Mouse (Mus musculus) left cerebral cortex, adult 2 months (tissue): Measurements from ENCODE around the gene Spg7. TPM values are rescaled to one million over a fixed set of nuclear protein-coding genes. Genes with fewer than 3 reads are reported as not detected.

Source experiments
- DNase-seq, 2 experiments: peaks; one replicate each; pipeline ENCODE4 v3.0.0; 2021 to 2022; ENCODE audit warnings: low spot score in 2 of 2, mixed read lengths in 1 of 2; ENCODE audit errors: extremely low spot score in 1 of 2
- H3K27ac ChIP-seq: fragments of 200-600 bp; 2 replicates; pipeline ENCODE4 v1.8.1; 2022
- H3K4me3 ChIP-seq: fragments of 200-600 bp; 2 replicates; pipeline ENCODE4 v1.8.1; 2022
- CTCF ChIP-seq: fragments of 200-600 bp; IDR thresholded peaks from 2 replicates; pipeline ENCODE4 v1.8.1; 2022; ENCODE audit warnings: antibody characterized with exemption, mild to moderate bottlenecking, moderate library complexity
- intact Hi-C: fragments of 180-260 bp; cut with DNase I; formaldehyde crosslinking; loops from one replicate; pipeline ENCODE4 v1.15.1; 2025
- microRNA-seq, 2 experiments: library from miRNA; unstranded; fragments of <30 nt; microRNA quantifications; one replicate each; pipeline ENCODE4 v1.2.0; 2021
- total RNA-seq, 2 experiments: library from RNA; stranded (reverse); gene quantifications; 2 replicates each; pipeline ENCODE4 v1.2.3; 2021

The Spg7 gene
- total RNA-seq, 2 experiments from 2014 or later, result 66.2 to 68.8 TPM

DNA sequence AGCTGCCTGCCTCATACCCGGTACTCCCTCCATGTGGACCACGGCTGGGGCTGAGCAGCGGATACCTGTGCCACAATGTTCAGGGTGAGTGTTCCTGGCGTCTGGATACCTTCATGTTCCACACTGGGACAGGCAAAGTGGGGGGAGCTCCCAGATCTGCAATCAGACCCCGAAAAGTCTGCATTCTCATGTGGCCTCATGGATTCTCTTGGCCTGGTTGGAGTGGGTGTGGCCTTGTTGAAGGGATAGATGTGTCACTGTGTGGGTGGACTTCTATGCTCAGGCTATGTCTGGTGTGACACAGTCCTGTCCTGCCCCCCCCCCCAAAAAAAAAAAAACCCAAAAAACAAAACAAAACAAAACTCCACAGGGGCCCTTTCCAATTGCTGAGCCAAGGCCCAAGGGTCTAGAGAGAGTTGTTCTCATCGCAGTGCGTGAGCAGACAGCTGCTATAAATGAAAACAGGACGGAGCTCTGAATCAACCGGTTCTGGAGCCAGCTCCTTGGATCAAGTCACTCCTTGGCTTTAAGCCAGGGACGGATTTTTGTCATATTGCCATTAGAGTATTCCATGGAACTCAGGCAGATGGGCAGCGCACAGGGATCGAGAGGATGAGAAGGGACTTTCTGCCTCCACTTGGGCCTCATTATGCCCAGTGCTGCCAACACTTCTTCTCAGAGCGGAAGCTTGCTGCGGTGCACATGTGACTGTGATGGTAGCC lies 79.2 kb downstream of the Spg7 start:
- intact Hi-C loops, result no loop called here
- H3K4me3 ChIP-seq, result no peak overlapping the region
- peak; percentile 55 to 69 for DNase-seq
- no peak overlapping the region for H3K27ac ChIP-seq
- no peak for TF ChIP-seq CTCF

DNA sequence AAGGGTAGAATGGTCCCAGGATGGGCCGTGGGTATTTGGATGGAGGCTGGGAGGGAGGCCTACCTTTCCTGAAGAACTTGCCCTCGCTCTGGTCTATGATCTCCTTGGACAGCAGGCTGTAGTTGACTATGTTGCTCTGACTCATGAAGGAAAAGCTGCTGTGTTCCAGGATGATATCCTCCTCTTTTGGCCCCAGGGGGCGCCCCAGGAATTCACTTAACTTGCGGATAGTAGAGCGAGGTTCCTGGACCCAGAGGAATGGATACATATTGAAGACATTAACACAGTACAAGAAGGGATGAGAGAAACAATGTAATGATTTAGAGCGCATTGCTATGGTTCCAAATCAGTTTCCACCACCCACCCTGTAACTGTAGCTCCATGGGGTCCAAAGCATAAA lies 82.5 kb downstream of the Spg7 start:
- no peak overlapping the region for H3K4me3 ChIP-seq
- intact Hi-C loops, result loop anchor here (5.0 kb wide), 1 partner anchor 42 kb away; the partner anchor contains the start of gene Dpep1
- peak; percentile 35 for TF ChIP-seq CTCF
- DNase-seq, result no peak
- no peak overlapping the region for H3K27ac ChIP-seq

GRCm38 (mm10) chr8:123146390-123146789 lies 83.6 kb downstream of the Spg7 start:
- no peak for DNase-seq
- Histone ChIP-seq H3K4me3 (no peak overlapping the region), H3K27ac (peak overlapping the region; percentile 5; the same call in 1 of the 2 replicates)
- intact Hi-C loops, result loop anchor here (5.0 kb wide), 1 partner anchor 41 kb away; the partner anchor contains the start of gene Dpep1
- TF ChIP-seq CTCF, result no peak

Small RNA genes lying within 50 kb of the gene (microRNA-seq; reads per million reads assigned to microRNA genes)
- gene Mir7079, result 0 to 0.49 reads per million in 2 experiments
- gene Mir7080, result 149 to 197 reads per million in 2 experiments

Other genes with a start within 250 kb of the Spg7 start
- gene Cdh15, start 215.0 kb upstream of the Spg7 start, total RNA-seq, result 1 to 10 TPM in 1 of 2 experiments, under 1 TPM in 1; 0.97 to 1.1 TPM
- gene Ankrd11, start 20.7 kb upstream of the Spg7 start, total RNA-seq, result 100 to 1,000 TPM; 161 to 175 TPM
- gene Rpl13, start 39.4 kb downstream of the Spg7 start, total RNA-seq, result 100 to 1,000 TPM; 369 to 415 TPM
- 10 to 100 TPM; 68.5 to 89.8 TPM for gene Cpne7, start 54.4 kb downstream of the Spg7 start, total RNA-seq
- gene Sult5a1, start 95.4 kb downstream of the Spg7 start, total RNA-seq, result under 1 TPM in 1 of 2 experiments, not detected in 1; 0.84 TPM
- not detected for gene Dpep1, start 123.3 kb downstream of the Spg7 start, total RNA-seq
- gene Chmp1a, start 149.8 kb downstream of the Spg7 start, total RNA-seq, result 100 to 1,000 TPM in 1 of 2 experiments, 10 to 100 TPM in 1; 86.2 to 104 TPM
- gene Spata33, start 149.9 kb downstream of the Spg7 start, total RNA-seq, result 1 to 10 TPM; 6.3 to 8.1 TPM
- 100 to 1,000 TPM; 101 to 111 TPM for gene Cdk10, start 161.9 kb downstream of the Spg7 start, total RNA-seq
- gene Spata2l, start 173.3 kb downstream of the Spg7 start, total RNA-seq, result 10 to 100 TPM; 75.4 to 97.5 TPM
- gene Zfp276, start 191.3 kb downstream of the Spg7 start, total RNA-seq, result 10 to 100 TPM; 26.4 to 29.2 TPM
- 10 to 100 TPM; 53.3 to 63.0 TPM for gene Vps9d1, start 191.4 kb downstream of the Spg7 start, total RNA-seq